Mouse (Mus musculus) gastrocnemius, adult 8-10 months (tissue): ENCODE results near the gene Fosl1. TPM values are rescaled to one million over a fixed set of nuclear protein-coding genes. Genes with fewer than 3 reads are reported as not detected.

Experiments
- DNase-seq, 2 experiments: peaks; one replicate each; pipeline ENCODE4 v3.0.0; 2022; ENCODE audit warnings: low spot score in 2 of 2
- total RNA-seq, 4 experiments: library from RNA; stranded (reverse); gene quantifications; 2 replicates each; pipeline ENCODE4 v1.2.4; 2022

Fosl1 gene
- total RNA-seq, 4 experiments from 2014 or later: not detected

- DNase-seq: peak; percentile 95 to 96
Measured at GRCm38 (mm10) chr19:5456922-5457745, 9.8 kb downstream of the Fosl1 start.

- DNase-seq: no peak
Measured at GRCm38 (mm10) chr19:5457746-5458442, 10.5 kb downstream of the Fosl1 start, which contains the start of gene Ccdc85b. Ccdc85b (minus strand) TSS chr19:5457894.

- DNase-seq: no peak
Measured at GRCm38 (mm10) chr19:5459019-5459418, 11.7 kb downstream of the Fosl1 start.

GRCm38 (mm10) chr19:5459896-5460295 is 12.5 kb downstream of the Fosl1 start:
- no peak for DNase-seq

- DNase-seq: peak; percentile 77 to 82
Measured at GRCm38 (mm10) chr19:5460465-5460911, 13.1 kb downstream of the Fosl1 start, which contains the start of gene Fibp. Fibp (plus strand) TSS chr19:5460615.

- DNase-seq: no peak
Measured at GRCm38 (mm10) chr19:5461411-5461810, 14.1 kb downstream of the Fosl1 start.

GRCm38 (mm10) chr19:5463212-5463611 is 15.9 kb downstream of the Fosl1 start:
- DNase-seq: no peak

GRCm38 (mm10) chr19:5463791-5464562 is 16.6 kb downstream of the Fosl1 start:
- no peak for DNase-seq

- no peak for DNase-seq
Measured at GRCm38 (mm10) chr19:5465037-5465436, 17.7 kb downstream of the Fosl1 start.

- no peak for DNase-seq
Measured at GRCm38 (mm10) chr19:5466916-5467500, 19.7 kb downstream of the Fosl1 start.

- DNase-seq: no peak
Measured at GRCm38 (mm10) chr19:5468374-5468773, 21.0 kb downstream of the Fosl1 start, which contains the start of gene Ctsw. Ctsw (minus strand) TSS chr19:5468507.

- no peak for DNase-seq
Measured at GRCm38 (mm10) chr19:5471846-5472245, 24.5 kb downstream of the Fosl1 start.

GRCm38 (mm10) chr19:5472857-5473256 is 25.5 kb downstream of the Fosl1 start:
- no peak for DNase-seq

GRCm38 (mm10) chr19:5473720-5474119 is 26.4 kb downstream of the Fosl1 start, which contains the start of gene Efemp2:
Efemp2 (plus strand) TSS chr19:5473954.
- DNase-seq: peak; percentile 66 to 78

- DNase-seq: no peak
Measured at GRCm38 (mm10) chr19:5474281-5475068, 27.1 kb downstream of the Fosl1 start.

GRCm38 (mm10) chr19:5475069-5475714 is 27.8 kb downstream of the Fosl1 start:
- DNase-seq: no peak

GRCm38 (mm10) chr19:5477004-5477667 is 29.8 kb downstream of the Fosl1 start:
- DNase-seq: no peak

GRCm38 (mm10) chr19:5477668-5478300 is 30.4 kb downstream of the Fosl1 start:
- no peak for DNase-seq

- DNase-seq: no peak
Measured at GRCm38 (mm10) chr19:5480016-5480415, 32.7 kb downstream of the Fosl1 start.
